Mouse (Mus musculus) lung, adult 18-20 months (tissue): ENCODE data around the gene Olfr804.

ENCODE experiments used
- DNase-seq, 2 experiments: peaks; one replicate each; pipeline ENCODE4 v3.0.0; 2022; ENCODE audit warnings: mixed read lengths in 2 of 2

The Olfr804 gene

GRCm38 (mm10) chr10:129702910-129703309 lies at the start of gene Olfr804:
Gene Olfr804, plus strand, starts transcription at chr10:129703210.
- no peak for DNase-seq

- DNase-seq = no peak
Observed at GRCm38 (mm10) chr10:129657394-129657793, 45.6 kb upstream of the Olfr804 start, which contains the start of gene Olfr800. Gene Olfr800, plus strand, starts transcription at chr10:129657694.

GRCm38 (mm10) chr10:129673765-129674164 lies 29.2 kb upstream of the Olfr804 start, which contains the start of gene Olfr801:
Gene Olfr801, minus strand, starts transcription at chr10:129673865.
- DNase-seq = no peak

- DNase-seq = no peak
Observed at GRCm38 (mm10) chr10:129688069-129688468, 14.9 kb upstream of the Olfr804 start, which contains the start of gene Olfr802. Gene Olfr802, minus strand, starts transcription at chr10:129688169.

- DNase-seq = no peak
Observed at GRCm38 (mm10) chr10:129694186-129694585, 8.8 kb upstream of the Olfr804 start, which contains the start of gene Olfr803. Gene Olfr803, minus strand, starts transcription at chr10:129694286.

GRCm38 (mm10) chr10:129729275-129729674 lies 26.3 kb downstream of the Olfr804 start, which contains the start of gene Olfr805:
Gene Olfr805, minus strand, starts transcription at chr10:129729375.
- DNase-seq = no peak

GRCm38 (mm10) chr10:129741821-129742220 lies 38.8 kb downstream of the Olfr804 start, which contains the start of gene Olfr806:
Gene Olfr806, minus strand, starts transcription at chr10:129741921.
- no peak for DNase-seq

- no peak for DNase-seq
Observed at GRCm38 (mm10) chr10:129757693-129758092, 54.7 kb downstream of the Olfr804 start, which contains the start of gene Olfr807. Gene Olfr807, minus strand, starts transcription at chr10:129757793.
